Mouse (Mus musculus) liver, embryonic 11.5 days (tissue): Measurements from ENCODE around the gene Tbx4. TPM values are rescaled to one million over a fixed set of nuclear protein-coding genes. Genes with fewer than 3 reads are reported as not detected.

Experiments used
- ATAC-seq: fragments of 200-750 bp; cut with Nextera tagmentation; replicated peaks from 2 replicates; pipeline ENCODE4 v1.8.0; 2017; ENCODE audit warnings: moderate number of reproducible peaks, mild to moderate bottlenecking, moderate TSS enrichment, moderate library complexity; ENCODE audit not compliant: low FRiP score
- DNase-seq: peaks from one replicate; pipeline ENCODE4 v3.0.0-alpha.2; 2017; ENCODE audit warnings: low spot score
- H3K27ac ChIP-seq: fragments of 300-500 bp; sonication (generic); 2 replicates; pipeline ENCODE4 v1.5.1; 2014; ENCODE audit warnings: mild to moderate bottlenecking, low read depth, low read length, control low read depth
- H3K27me3 ChIP-seq: fragments of 300-500 bp; sonication (generic); replicated peaks from 2 replicates; pipeline ENCODE4 v1.6.1; 2014; ENCODE audit warnings: low read length, mixed read lengths; ENCODE audit not compliant: control insufficient read depth, insufficient read depth
- H3K36me3 ChIP-seq: fragments of 300-500 bp; sonication (generic); 2 replicates; pipeline ENCODE4 v1.6.1; 2014; ENCODE audit warnings: mild to moderate bottlenecking, low read length, moderate library complexity, mixed read lengths; ENCODE audit not compliant: control insufficient read depth, insufficient read depth
- H3K4me1 ChIP-seq: fragments of 300-500 bp; sonication (generic); replicated peaks from 2 replicates; pipeline ENCODE4 v1.6.1; 2014; ENCODE audit warnings: low read length, mixed read lengths; ENCODE audit not compliant: control insufficient read depth, insufficient read depth
- H3K4me2 ChIP-seq: fragments of 300-500 bp; sonication (generic); 2 replicates; pipeline ENCODE4 v1.6.1; 2014; ENCODE audit warnings: mild to moderate bottlenecking, control low read depth, moderate library complexity
- H3K4me3 ChIP-seq: fragments of 300-500 bp; sonication (generic); 2 replicates; pipeline ENCODE4 v1.5.1; 2014; ENCODE audit warnings: low read depth, low read length, control low read depth
- H3K9ac ChIP-seq: fragments of 300-500 bp; sonication (generic); 2 replicates; pipeline ENCODE4 v1.6.1; 2014; ENCODE audit warnings: low read depth, low read length, control low read depth
- H3K9me3 ChIP-seq: fragments of 300-500 bp; sonication (generic); 2 replicates; pipeline ENCODE4 v1.6.1; 2016; ENCODE audit warnings: low read length, inconsistent platforms, mixed read lengths; ENCODE audit not compliant: control insufficient read depth
- WGBS: fragments of 180-500 bp; shearing (Covaris S2); extraction: QIAGEN DNeasy Blood & Tissue Kit; methylation state at CpG from one replicate; pipeline ENCODE4 v1.1.7; 2014; 5-methylcytosine and 5-hydroxymethylcytosine counted together
- polyA plus RNA-seq: library from polyadenylated mRNA; unstranded; fragments of >200 nt; fragmentation: Nextera tagmentation; extraction: Ambion mirVana; gene quantifications from 2 replicates; pipeline ENCODE4 v1.2.1, GENCODE M21; 2014

The Tbx4 gene
- polyA plus RNA-seq, 1 experiment from 2014 or later: 0.86 TPM

- DNase-seq (no peak), ATAC-seq (no peak)
- 53% methylated on average over 4 of the region's 4 CpGs for WGBS
- no peaks in the 10 kb centered on the region for H3K9me3 ChIP-seq
- H3K9ac ChIP-seq: no peak overlapping the region
- peaks cover 61% of the 10 kb centered on the region for H3K27me3 ChIP-seq
- no peak overlapping the region for H3K27ac ChIP-seq
- H3K4me3 ChIP-seq: no peak overlapping the region
- H3K4me1 ChIP-seq: peaks cover 9% of the 10 kb centered on the region
- no peaks in the 10 kb centered on the region for H3K36me3 ChIP-seq
- H3K4me2 ChIP-seq: no peak overlapping the region
Measured at GRCm38 (mm10) chr11:85846509-85846908, 39.7 kb upstream of the Tbx4 start.

- peaks cover 37% of the 10 kb centered on the region for H3K27me3 ChIP-seq
- DNase-seq (peak; percentile 74), ATAC-seq (peak; percentile 61)
- peak overlapping the region; percentile 55 for H3K4me2 ChIP-seq
- no peaks in the 10 kb centered on the region for H3K36me3 ChIP-seq
- no peak overlapping the region for H3K9ac ChIP-seq
- H3K9me3 ChIP-seq: no peaks in the 10 kb centered on the region
- peaks cover 3% of the 10 kb centered on the region for H3K4me1 ChIP-seq
- H3K27ac ChIP-seq: no peak overlapping the region
- 4% methylated on average over 21 of the region's 21 CpGs for WGBS
- H3K4me3 ChIP-seq: no peak overlapping the region; the same call in 1 of the 2 replicates
Measured at GRCm38 (mm10) chr11:85849037-85849436, 37.2 kb upstream of the Tbx4 start.

- no peaks in the 10 kb centered on the region for H3K36me3 ChIP-seq
- no peak within 1 kb of the TSS for H3K4me3 ChIP-seq
- ATAC-seq (no peak), DNase-seq (no peak)
- no peak within 1 kb of the TSS for H3K27ac ChIP-seq
- H3K9me3 ChIP-seq: no peaks in the 10 kb centered on the region
- peaks cover 26% of the 10 kb centered on the region for H3K27me3 ChIP-seq
- 75% methylated on average over 6 of the region's 6 CpGs for WGBS
- no peaks in the 10 kb centered on the region for H3K4me1 ChIP-seq
- no peak within 1 kb of the TSS for H3K4me2 ChIP-seq
- no peak within 1 kb of the TSS for H3K9ac ChIP-seq
Measured at GRCm38 (mm10) chr11:85850233-85850632, 36.0 kb upstream of the Tbx4 start, which contains the start of gene Gm11444. Gene Gm11444 (minus strand): TSS chr11:85850333.

- H3K9ac ChIP-seq: no peak overlapping the region
- no peak overlapping the region for H3K4me3 ChIP-seq
- H3K36me3 ChIP-seq: no peaks in the 10 kb centered on the region
- H3K4me2 ChIP-seq: no peak overlapping the region
- H3K27me3 ChIP-seq: peaks cover 21% of the 10 kb centered on the region
- H3K4me1 ChIP-seq: no peaks in the 10 kb centered on the region
- DNase-seq (no peak), ATAC-seq (no peak)
- no peak overlapping the region for H3K27ac ChIP-seq
- H3K9me3 ChIP-seq: no peaks in the 10 kb centered on the region
- 44% methylated on average over 6 of the region's 6 CpGs for WGBS
Measured at GRCm38 (mm10) chr11:85850758-85851157, 35.5 kb upstream of the Tbx4 start.

GRCm38 (mm10) chr11:85857997-85858698, 28.1 kb upstream of the Tbx4 start:
- Histone ChIP-seq H3K27me3 (no peaks in the 10 kb centered on the region), H3K4me2 (no peak overlapping the region), H3K27ac (no peak overlapping the region), H3K9ac (no peak overlapping the region), H3K4me3 (no peak overlapping the region), H3K9me3 (no peaks in the 10 kb centered on the region), H3K36me3 (no peaks in the 10 kb centered on the region), H3K4me1 (no peaks in the 10 kb centered on the region)
- ATAC-seq (no peak), DNase-seq (no peak)
- WGBS: 49% methylated on average over 6 of the region's 6 CpGs

- no peak for DNase-seq
- Histone ChIP-seq H3K9me3 (no peaks in the 10 kb centered on the region), H3K27me3 (peaks cover 4% of the 10 kb centered on the region; the same call in 1 of the 2 replicates), H3K27ac (no peak overlapping the region), H3K4me1 (no peaks in the 10 kb centered on the region), H3K9ac (no peak overlapping the region), H3K4me3 (no peak overlapping the region), H3K4me2 (no peak overlapping the region), H3K36me3 (no peaks in the 10 kb centered on the region)
- 24% methylated on average over 7 of the region's 7 CpGs for WGBS
- ATAC-seq: no peak
Measured at GRCm38 (mm10) chr11:85864363-85864762, 21.9 kb upstream of the Tbx4 start.

- no peaks in the 10 kb centered on the region for H3K9me3 ChIP-seq
- no peak overlapping the region for H3K27ac ChIP-seq
- ATAC-seq: no peak
- H3K27me3 ChIP-seq: peaks cover 20% of the 10 kb centered on the region
- no peaks in the 10 kb centered on the region for H3K4me1 ChIP-seq
- 58% methylated on average over 24 of the region's 24 CpGs for WGBS
- H3K4me3 ChIP-seq: no peak overlapping the region
- no peak for DNase-seq
- H3K9ac ChIP-seq: no peak overlapping the region
- no peaks in the 10 kb centered on the region for H3K36me3 ChIP-seq
- no peak overlapping the region for H3K4me2 ChIP-seq
Measured at GRCm38 (mm10) chr11:85876059-85876788, 10.0 kb upstream of the Tbx4 start.

GRCm38 (mm10) chr11:85884498-85884897, 1.7 kb upstream of the Tbx4 start:
- Histone ChIP-seq H3K4me2 (no peak overlapping the region), H3K4me3 (no peak overlapping the region), H3K9me3 (no peaks in the 10 kb centered on the region), H3K36me3 (no peaks in the 10 kb centered on the region), H3K4me1 (peaks cover 10% of the 10 kb centered on the region), H3K9ac (no peak overlapping the region), H3K27ac (no peak overlapping the region), H3K27me3 (peaks cover 89% of the 10 kb centered on the region)
- ATAC-seq (no peak), DNase-seq (no peak)
- 77% methylated on average over 4 of the region's 4 CpGs for WGBS

- Histone ChIP-seq H3K4me2 (no peak overlapping the region), H3K27me3 (peaks cover 95% of the 10 kb centered on the region), H3K27ac (no peak overlapping the region), H3K9ac (peak overlapping the region; percentile 2; the same call in 1 of the 2 replicates), H3K36me3 (no peaks in the 10 kb centered on the region), H3K9me3 (no peaks in the 10 kb centered on the region), H3K4me3 (peak overlapping the region; percentile 14; the same call in 1 of the 2 replicates), H3K4me1 (peaks cover 13% of the 10 kb centered on the region)
- 10% methylated on average over 22 of the region's 22 CpGs for WGBS
- no peak for DNase-seq
- no peak for ATAC-seq
Measured at GRCm38 (mm10) chr11:85886429-85886785, 185 bp downstream of the Tbx4 start.
